Comparison of ENCODE assay signal across 8 mouse cellular contexts in genomic region chr1:156229448-156229847, GRCm38 (mm10). TPM values are rescaled to one million over a fixed set of nuclear protein-coding genes. Genes with fewer than 3 reads are reported as not detected.
A peak's percentile ranks its signal among the peaks of the same experiment; 100 is the strongest.
DNase-seq lines count a peak whose midpoint lies in the region; ATAC-seq and TF ChIP-seq lines count a peak whose summit lies in the region.

No protein-coding gene starts in this region.

- peak; percentile 58 for DNase-seq in layer of hippocampus, adult 11-12 months (ENCODE audit: low spot score)
- no peak for DNase-seq in layer of hippocampus, adult 9-10 months (ENCODE audit: low spot score)
- DNase-seq in adrenal gland, adult 2 months: peak; percentile 60
- DNase-seq in embryonic facial prominence, embryonic 11.5 days (ENCODE audit: low spot score): peak; percentile 73
- DNase-seq in hindbrain, postnatal 0 days (ENCODE audit: low spot score): peak; percentile 75
- DNase-seq in limb, embryonic 11.5 days (ENCODE audit: low spot score): peak; percentile 80
- DNase-seq in thymus, postnatal 25 days: peak; percentile 81

- TF ChIP-seq CTCF in hindbrain, postnatal 0 days (IDR thresholded peaks at IDR 0.05; ENCODE audit: low read depth): peak; percentile 86

- no peaks in the 10 kb centered on the region for H3K9me3 ChIP-seq in embryonic facial prominence, embryonic 11.5 days (replicated peaks; ENCODE audit: control insufficient read depth, low read length)
- no peaks in the 10 kb centered on the region for H3K9me3 ChIP-seq in hindbrain, postnatal 0 days (ENCODE audit: low read length)
- H3K9me3 ChIP-seq in limb, embryonic 11.5 days (ENCODE audit: control insufficient read depth, low read length): no peaks in the 10 kb centered on the region
- no peaks in the 10 kb centered on the region for H3K9me3 ChIP-seq in midbrain, embryonic 13.5 days

- no peak overlapping the region for H3K4me2 ChIP-seq in embryonic facial prominence, embryonic 11.5 days (ENCODE audit: low read depth, low read length)
- no peak overlapping the region for H3K4me2 ChIP-seq in hindbrain, postnatal 0 days (ENCODE audit: low read depth, low read length)
- no peak overlapping the region for H3K4me2 ChIP-seq in limb, embryonic 11.5 days (ENCODE audit: low read depth, severe bottlenecking)
- no peak overlapping the region for H3K4me2 ChIP-seq in midbrain, embryonic 13.5 days (replicated peaks)

- WGBS in embryonic facial prominence, embryonic 11.5 days: 31% methylated on average over 7 of the region's 7 CpGs
- WGBS in hindbrain, postnatal 0 days: 34% methylated on average over 7 of the region's 7 CpGs
- 34% methylated on average over 7 of the region's 7 CpGs for WGBS in limb, embryonic 11.5 days
- WGBS in midbrain, embryonic 13.5 days: 34% methylated on average over 7 of the region's 7 CpGs

- no peak overlapping the region for H3K4me3 ChIP-seq in embryonic facial prominence, embryonic 11.5 days (ENCODE audit: low read depth, low read length)
- H3K4me3 ChIP-seq in hindbrain, postnatal 0 days (ENCODE audit: low read length): no peak overlapping the region
- H3K4me3 ChIP-seq in limb, embryonic 11.5 days (ENCODE audit: low read depth, low read length): no peak overlapping the region
- H3K4me3 ChIP-seq in midbrain, embryonic 13.5 days (replicated peaks): no peak overlapping the region

- no peaks in the 10 kb centered on the region for H3K4me1 ChIP-seq in embryonic facial prominence, embryonic 11.5 days (ENCODE audit: control insufficient read depth, insufficient read depth, low read length)
- H3K4me1 ChIP-seq in hindbrain, postnatal 0 days (ENCODE audit: insufficient read depth, low read length): no peaks in the 10 kb centered on the region
- no peaks in the 10 kb centered on the region for H3K4me1 ChIP-seq in limb, embryonic 11.5 days (ENCODE audit: control insufficient read depth, insufficient read depth, low read length)
- peaks cover 10% of the 10 kb centered on the region; the same call in 1 of the 2 replicates for H3K4me1 ChIP-seq in midbrain, embryonic 13.5 days (replicated peaks)

- H3K27ac ChIP-seq in embryonic facial prominence, embryonic 11.5 days (replicated peaks; ENCODE audit: low read depth, low read length): no peak overlapping the region
- H3K27ac ChIP-seq in hindbrain, postnatal 0 days: no peak overlapping the region
- no peak overlapping the region for H3K27ac ChIP-seq in limb, embryonic 11.5 days (replicated peaks; ENCODE audit: low read depth, low read length)
- no peak overlapping the region for H3K27ac ChIP-seq in midbrain, embryonic 13.5 days

- no peaks in the 10 kb centered on the region for H3K27me3 ChIP-seq in embryonic facial prominence, embryonic 11.5 days (ENCODE audit: control insufficient read depth, insufficient read depth, low read length)
- no peaks in the 10 kb centered on the region for H3K27me3 ChIP-seq in hindbrain, postnatal 0 days (ENCODE audit: insufficient read depth, low read length)
- no peaks in the 10 kb centered on the region for H3K27me3 ChIP-seq in limb, embryonic 11.5 days (ENCODE audit: control insufficient read depth, insufficient read depth, low read length)
- H3K27me3 ChIP-seq in midbrain, embryonic 13.5 days: no peaks in the 10 kb centered on the region

- H3K9ac ChIP-seq in embryonic facial prominence, embryonic 11.5 days (replicated peaks; ENCODE audit: low read length): no peak overlapping the region
- no peak overlapping the region for H3K9ac ChIP-seq in hindbrain, postnatal 0 days (replicated peaks; ENCODE audit: low read length)
- no peak overlapping the region for H3K9ac ChIP-seq in limb, embryonic 11.5 days (ENCODE audit: low read length)
- H3K9ac ChIP-seq in midbrain, embryonic 13.5 days (replicated peaks): no peak overlapping the region

- H3K36me3 ChIP-seq in embryonic facial prominence, embryonic 11.5 days (replicated peaks; ENCODE audit: control insufficient read depth, insufficient read depth, low read depth, low read length): no peaks in the 10 kb centered on the region
- H3K36me3 ChIP-seq in hindbrain, postnatal 0 days (ENCODE audit: insufficient read depth, low read length): no peaks in the 10 kb centered on the region
- no peaks in the 10 kb centered on the region for H3K36me3 ChIP-seq in limb, embryonic 11.5 days (ENCODE audit: control insufficient read depth, insufficient read depth, low read length)
- H3K36me3 ChIP-seq in midbrain, embryonic 13.5 days: no peaks in the 10 kb centered on the region

- no peak for ATAC-seq in embryonic facial prominence, embryonic 11.5 days (replicated peaks; ENCODE audit: insufficient number of reproducible peaks, low FRiP score, low TSS enrichment, low read depth)
- peak; percentile 37; the same call in 1 of the 2 replicates for ATAC-seq in hindbrain, postnatal 0 days
- peak; percentile 41; the same call in 1 of the 2 replicates for ATAC-seq in limb, embryonic 11.5 days (ENCODE audit: insufficient number of reproducible peaks, low FRiP score, low TSS enrichment, low read depth)
- ATAC-seq in midbrain, embryonic 13.5 days: peak; percentile 40; the same call in 1 of the 2 replicates

RNA-seq across cellular contexts. Expression of gene Fam163a, which starts 24.6 kb away (rescaled TPM):
- total RNA-seq in adrenal gland, adult 2 months (2021): 10 to 100 TPM in 1 of 2 experiments, 1 to 10 TPM in 1; 9.1 to 15.7 TPM
- polyA plus RNA-seq in adrenal gland, adult 2 months (2012; rRNA removed): 4.3 and 4.9 TPM in 2 replicates
- polyA plus RNA-seq in embryonic facial prominence, embryonic 11.5 days (2014; fragmentation: Nextera tagmentation; extraction: Ambion mirVana): 1.0 and 1.2 TPM in 2 replicates
- 3.7 and 5.2 TPM in 2 replicates for total RNA-seq in hindbrain, postnatal 0 days (2014; rRNA removed)
- polyA plus RNA-seq in hindbrain, postnatal 0 days (2015; fragmentation: Nextera tagmentation; extraction: Ambion mirVana): 3.4 and 3.5 TPM in 2 replicates
- polyA plus RNA-seq in limb, embryonic 11.5 days (2014; fragmentation: Nextera tagmentation; extraction: Ambion mirVana): 0.35 and 0.39 TPM in 2 replicates
- polyA plus RNA-seq in midbrain, embryonic 13.5 days (2015; fragmentation: Nextera tagmentation; extraction: Ambion mirVana): 8.4 and 12.4 TPM in 2 replicates
